Mouse (Mus musculus): ENCODE results near the gene Ddc.

DNA sequence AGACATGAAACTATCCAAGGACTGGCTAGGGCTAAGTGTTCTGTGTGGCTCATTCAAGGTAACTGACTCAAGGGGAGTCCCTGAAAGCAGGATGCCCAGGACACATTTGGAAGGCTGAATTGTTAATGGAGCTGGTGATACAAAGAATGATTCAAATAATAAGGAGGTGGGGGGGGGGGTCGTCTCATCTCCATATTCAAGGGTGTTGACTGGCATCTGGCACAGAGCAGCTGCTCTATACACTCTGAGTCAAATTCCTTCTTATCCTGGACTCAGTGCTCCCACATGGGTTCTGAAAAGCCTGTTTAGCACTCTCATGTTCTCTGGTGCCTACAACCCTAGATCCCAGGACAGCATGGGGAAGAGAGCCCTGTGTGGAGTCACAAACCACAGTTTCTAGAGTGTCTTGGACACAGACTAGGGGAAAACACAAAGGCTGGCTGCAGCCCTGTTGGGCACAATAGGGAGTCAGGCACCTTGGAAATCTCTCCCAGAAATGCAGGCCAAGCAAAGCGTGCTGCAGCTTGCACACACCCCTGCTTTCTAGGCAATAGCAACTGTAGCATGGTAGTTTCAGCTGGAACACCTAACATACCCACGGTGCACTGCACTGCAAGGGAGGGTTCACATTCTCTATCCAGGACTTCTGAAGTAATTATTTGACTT lies 72.8 kb downstream of the Ddc start:
- TF ChIP-seq CTCF (IDR thresholded peaks at IDR 0.05; ENCODE audit: low read depth) (no peak), EP300 (IDR thresholded peaks at IDR 0.05; ENCODE audit: low read depth) (no peak)
